Mouse (Mus musculus) layer of hippocampus, adult 18-20 months (tissue): Measurements from ENCODE around the gene Exd2. TPM values are rescaled to one million over a fixed set of nuclear protein-coding genes. Genes with fewer than 3 reads are reported as not detected.

Experiments used
- DNase-seq, 2 experiments: peaks; one replicate each; pipeline ENCODE4 v3.0.0; 2022; ENCODE audit warnings: low spot score in 2 of 2
- total RNA-seq, 2 experiments: library from RNA; stranded (reverse); gene quantifications; 2 replicates each; pipeline ENCODE4 v1.2.3; 2021

The Exd2 gene
- total RNA-seq, 2 experiments from 2014 or later = 92.1 to 92.7 TPM

DNA sequence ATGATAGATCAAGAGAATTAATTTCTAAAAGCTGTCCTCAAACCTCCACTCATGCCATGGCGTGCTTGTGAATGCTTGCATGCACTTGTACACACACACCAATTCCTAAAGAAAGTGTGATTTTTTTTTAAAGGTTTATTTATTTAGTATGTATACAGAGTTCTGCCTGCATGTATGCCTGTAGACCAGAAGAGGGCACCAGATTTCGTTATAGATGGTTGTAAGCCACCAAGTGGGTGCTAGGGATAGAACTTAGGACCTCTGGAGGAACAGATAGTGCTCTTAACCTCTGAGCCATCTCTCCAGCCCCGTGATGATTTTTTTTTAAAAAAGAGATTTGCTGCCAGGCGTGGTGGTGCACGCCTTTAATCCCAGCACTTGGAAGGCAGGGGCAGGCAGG, 30.4 kb downstream of the Exd2 start:
- no peak for DNase-seq

DNA sequence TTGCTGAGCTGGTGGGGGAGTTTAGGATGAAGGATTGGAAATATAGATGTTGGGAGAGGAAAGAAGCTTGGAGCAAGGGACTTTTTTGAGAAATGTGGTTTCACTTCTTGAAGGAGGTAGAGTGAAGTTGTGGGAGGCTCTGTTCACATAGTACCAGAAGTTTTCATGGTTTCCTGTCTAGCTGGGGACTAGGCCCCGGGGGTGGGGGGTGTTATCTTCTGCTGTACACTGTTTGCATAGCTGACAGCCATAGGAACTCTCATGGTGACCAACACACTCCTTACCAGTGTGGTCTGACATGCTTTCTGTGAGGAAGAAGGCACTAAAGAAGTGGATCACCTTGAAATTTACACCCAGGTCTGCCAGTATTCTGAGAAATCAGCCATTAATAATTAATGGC, 32.8 kb downstream of the Exd2 start:
- no peak for DNase-seq

DNA sequence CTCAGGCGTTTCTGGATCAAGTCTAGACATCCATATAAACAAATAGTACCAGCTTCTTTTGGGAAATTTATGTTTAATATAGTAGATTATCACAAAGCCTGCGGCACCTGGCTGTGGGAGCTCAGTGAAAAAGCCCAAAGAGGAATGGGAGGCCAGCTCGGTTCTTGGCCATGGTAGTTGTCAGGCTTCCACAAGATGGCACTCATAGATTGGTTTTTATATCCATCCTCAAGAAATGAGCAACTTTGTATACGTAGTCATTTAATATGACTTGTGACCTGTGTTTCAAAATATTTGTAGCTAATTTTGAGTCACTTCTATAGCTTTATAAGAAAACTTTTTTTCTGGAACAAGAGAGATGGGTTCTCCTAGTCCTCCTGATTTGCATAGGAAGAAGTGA, 35.5 kb downstream of the Exd2 start:
- DNase-seq = no peak

DNA sequence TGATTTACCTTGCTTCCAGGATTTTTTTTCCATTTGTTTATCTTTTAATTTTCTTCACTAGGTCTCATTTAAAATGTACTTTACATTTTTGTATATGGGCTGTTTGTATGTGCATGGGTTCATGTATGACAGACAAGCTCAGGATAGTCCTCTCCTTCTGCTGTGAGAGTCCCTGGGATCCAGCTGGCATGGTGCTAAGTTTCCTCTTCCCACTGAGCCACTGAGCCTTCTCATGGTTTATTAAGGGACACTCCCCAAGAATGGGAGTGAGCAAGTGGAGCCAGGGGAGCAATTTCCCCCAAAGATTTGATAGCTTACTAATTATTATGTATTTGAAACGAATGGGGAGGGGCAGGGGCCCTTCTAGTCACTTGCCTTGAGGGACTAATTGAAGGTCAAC, 37.6 kb downstream of the Exd2 start:
- DNase-seq = no peak

DNA sequence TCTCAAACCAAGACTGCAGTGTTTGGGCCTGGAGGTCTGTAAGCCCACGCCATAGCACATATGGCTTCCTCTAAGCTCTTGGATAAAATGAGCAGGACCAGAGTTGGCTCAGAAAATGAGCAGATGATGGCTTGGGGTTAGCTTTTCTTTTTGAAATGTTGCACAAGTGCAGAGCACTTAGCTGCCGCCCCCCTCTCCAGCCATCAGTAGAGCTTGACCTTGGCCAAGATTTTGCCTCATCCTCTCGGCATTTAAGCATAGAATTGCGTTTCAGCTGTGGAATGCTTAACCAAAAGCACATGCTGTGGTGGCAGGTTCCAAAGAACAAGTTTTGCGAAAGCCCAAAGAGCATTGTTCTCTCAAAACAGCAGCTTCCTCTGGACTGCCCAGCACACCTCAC, 41.8 kb downstream of the Exd2 start:
- no peak for DNase-seq

DNA sequence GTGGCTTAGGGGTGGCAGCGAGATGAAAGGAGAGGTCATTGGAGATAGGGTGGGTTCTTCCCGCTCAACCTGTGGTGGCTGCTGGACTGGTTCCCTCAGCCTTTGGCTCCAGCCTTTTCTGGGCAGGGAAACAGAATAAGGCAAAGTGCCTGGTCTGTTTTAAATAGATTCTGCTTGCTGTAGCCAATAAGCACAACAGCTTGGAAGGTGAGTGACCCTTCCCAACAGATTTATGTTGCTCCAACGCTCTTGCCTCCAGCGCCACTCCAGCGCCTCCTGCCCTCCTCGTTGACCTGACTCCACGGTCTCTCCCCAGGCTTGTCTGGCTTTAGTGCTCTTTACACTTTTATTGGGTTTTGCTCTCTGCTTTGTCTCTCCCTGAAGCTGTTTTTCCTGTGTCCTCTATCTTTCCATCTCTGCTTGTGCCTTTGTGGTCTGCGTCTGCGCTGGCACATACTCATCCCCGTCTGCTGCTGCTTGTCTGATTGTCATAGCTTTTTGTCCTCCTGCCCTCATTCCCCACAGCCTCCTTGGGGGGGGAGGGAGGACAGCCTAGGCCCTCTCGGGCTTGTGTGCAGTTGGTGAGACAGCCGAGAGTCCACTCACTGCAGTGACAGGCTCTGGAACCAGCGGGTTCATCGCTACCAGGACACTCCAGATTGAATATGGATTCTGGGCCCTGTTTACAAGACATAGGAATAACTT, 44.3 kb downstream of the Exd2 start:
- no peak for DNase-seq

DNA sequence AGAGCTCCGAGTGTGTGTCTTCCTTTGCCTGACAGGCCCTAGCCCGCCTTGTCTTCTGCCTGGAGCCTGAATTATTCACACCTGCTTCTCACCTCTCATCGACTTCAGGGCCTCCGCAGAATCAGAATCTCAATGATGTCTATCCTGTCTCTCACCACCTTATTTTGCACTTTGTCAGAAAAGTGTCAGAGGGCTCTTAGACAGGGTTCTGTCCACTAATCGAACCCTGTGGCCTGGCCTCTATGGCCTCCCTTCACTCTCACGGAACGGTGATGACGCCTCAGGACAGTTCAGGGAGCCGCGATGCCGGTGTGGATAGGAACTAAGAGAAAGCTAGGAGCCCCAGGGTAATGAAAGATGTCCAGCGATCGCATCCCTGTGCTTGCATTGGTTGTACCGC, 55.1 kb downstream of the Exd2 start, which contains the start of gene Galnt16:
TSS of gene Galnt16 (plus strand) at position 301 of the 400 bp plus-strand sequence.
- no peak for DNase-seq

DNA sequence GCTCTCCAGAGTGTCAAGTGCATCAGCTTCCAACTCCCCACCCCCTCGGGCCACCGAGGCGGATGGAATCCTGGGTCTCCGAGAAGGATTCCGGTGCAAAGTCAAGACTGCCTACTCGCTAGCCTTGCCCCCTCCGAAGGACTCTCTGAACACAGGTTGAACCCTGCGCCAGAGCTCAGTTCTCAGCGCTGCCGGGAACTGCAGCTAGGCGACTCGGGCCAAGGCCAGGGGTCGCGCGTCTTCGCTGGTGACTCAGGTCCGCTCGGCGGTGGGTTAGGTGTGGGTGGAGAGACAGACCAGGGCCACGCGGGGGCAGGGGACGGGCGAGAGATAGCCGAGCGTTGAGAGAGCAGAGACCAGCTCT, 55.5 kb downstream of the Exd2 start:
- DNase-seq = no peak

DNA sequence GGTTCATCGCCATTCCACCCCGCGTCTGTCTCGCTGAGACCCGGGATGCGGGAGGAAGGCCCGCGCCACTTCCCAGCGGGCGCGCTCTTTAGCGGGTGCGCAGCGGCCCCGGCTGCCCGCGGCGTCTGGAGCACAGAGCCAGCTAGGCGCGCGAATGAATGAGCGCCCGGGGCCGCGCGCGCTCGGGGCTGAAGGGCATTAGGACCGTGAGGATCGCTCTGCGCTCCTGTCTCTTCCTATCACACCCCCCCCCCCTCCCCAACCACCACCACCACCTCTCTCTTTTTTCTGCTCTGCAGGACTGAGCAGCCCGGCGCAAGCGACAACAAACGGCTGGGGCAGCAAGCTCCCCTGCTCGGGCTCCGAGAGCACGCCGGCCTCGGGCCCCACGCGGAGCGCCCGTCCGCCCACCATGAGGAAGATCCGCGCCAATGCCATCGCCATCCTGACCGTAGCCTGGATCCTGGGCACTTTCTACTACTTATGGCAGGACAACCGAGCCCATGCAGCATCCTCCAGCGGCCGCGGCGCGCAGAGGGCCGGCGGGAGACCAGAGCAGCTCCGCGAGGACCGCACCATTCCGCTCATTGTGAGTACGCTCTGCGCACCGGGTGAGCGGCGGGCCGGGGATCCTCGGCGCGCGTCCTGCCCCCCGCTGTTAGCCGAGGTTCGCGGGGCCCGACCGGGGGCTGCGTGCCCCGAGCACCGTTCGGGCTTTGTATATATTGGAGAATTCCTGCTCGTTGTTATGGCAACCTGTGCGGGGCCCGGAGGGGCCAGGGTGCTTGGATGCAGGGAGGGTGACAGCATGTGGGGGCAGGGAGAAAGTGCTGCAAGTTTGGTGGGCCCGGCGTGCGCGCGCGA, 56.1 kb downstream of the Exd2 start:
- DNase-seq = peak in 1 of 2 experiments; percentile 76

DNA sequence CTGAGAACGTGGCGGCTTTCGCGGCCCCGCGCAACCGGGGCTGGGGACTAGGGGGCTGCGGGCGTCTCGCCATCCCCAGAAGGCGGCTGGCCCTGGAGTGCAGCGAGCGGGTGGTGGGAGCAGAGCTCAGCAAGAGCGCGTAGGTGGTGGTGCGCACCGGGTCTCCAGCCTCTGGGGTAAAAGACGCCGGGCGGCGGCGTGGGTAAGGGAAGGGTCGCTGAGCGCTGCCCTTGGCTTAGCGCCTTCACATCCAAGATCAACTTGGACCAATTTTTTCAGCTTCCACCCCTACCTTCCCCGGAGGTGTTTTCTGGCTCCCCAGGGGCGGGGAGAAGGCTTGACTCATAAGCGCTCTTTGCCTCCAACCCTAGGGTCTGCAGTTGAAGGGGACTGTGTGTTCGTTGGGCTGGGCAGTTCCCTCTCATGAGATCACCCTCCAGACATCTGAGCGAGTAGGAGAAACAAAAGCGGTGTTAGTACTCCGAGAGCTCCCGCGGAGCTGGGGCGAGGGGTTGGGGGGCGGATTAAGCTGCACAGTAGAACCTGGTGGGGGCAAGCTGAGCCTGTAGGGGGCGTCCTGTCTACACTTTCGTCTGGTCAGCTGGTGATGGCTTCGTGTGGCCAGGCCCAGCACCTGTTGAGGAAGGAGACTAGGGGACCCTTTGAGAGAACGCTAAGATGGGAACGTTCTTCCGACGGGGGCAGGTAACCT, 56.9 kb downstream of the Exd2 start:
- peak; percentile 50 to 86 for DNase-seq

DNA sequence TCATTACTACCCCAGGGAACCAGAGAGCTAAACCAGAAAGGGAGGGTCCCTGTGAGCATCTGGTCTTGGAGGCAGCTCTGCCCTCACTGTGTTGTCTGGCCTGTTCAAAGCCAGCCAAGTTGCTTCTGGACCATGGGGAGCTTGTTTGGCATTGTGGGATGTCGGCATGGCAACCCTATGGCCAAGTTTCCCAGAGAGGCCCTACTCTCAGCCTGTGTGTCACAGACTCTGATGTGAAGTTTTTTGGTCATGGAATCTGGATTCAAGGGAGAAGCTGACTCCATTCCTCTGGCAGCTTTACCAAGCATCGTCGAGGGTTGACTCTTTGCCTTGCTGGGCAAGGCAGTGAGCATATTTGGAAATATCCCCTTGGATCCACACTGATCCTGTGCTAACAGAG, 59.1 kb downstream of the Exd2 start:
- DNase-seq = no peak

DNA sequence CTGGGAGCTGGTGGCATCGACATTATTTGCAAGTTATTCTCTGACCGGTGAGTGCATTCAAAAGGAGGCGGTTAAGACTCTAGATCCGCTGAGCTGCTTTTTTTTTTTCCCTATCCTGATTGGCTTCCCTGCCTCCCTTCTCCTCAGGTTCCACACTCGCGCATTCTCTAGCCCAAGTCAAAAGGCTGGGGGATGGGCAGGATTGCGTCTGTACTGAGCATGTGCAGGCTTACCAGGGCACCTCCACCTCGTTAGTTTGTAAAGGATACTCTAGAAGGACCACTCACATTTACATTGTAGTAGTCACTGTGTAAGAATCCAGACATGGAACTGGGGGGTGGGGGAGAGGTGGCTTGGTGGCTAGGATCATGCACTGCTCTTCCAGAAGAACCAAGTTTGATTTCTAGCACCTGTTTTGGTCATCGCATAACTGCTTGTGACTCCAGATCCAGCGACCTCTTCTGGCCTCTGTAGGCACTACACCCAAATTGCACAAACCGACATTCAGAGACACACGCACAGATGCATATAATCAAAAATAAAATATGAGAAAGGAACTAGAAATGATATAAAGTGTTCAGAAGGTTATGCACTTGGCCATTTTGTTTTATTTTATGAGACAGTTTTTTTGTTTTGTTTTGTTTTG, 61.5 kb downstream of the Exd2 start:
- no peak for DNase-seq

DNA sequence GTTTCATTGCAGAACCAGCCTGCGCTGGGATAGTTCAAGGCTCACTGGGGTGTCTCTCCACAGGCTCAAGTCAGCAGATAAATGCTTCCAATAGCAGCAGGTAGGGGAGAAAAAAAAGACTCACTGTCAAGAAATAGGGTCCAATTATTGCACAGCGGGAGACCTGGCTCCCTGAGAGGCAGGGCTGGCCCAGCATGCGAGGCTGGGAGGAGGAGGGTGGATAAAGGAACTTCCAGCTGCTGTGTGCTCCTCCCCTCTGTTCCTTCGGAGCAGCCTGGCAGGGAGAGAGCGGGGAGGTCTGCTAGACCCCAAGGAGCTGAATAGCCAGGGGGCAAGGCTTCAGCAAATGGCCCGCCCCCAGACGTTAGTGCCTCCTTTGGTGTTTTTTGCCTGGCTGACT, 62.6 kb downstream of the Exd2 start:
- DNase-seq = peak in 1 of 2 experiments; percentile 45

DNA sequence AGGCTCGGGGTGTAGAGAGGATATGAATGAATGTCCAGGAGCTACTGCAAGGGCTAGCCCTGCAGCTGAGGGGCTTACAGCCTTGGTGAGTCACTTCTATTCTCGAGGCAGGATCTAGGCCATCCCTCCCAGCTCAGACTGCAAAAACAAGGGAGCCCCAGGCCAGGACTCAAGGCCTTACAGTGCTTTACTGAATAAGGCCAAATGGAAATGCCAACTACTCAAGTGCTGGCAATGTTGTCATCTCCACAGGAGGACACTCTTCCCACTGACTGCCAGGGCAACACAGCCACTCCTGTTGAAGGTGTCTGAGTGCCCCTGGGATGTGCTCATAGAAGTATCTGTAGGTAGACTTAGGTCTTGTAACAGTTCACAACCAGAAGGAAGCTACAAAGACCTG, 63.6 kb downstream of the Exd2 start:
- no peak for DNase-seq

DNA sequence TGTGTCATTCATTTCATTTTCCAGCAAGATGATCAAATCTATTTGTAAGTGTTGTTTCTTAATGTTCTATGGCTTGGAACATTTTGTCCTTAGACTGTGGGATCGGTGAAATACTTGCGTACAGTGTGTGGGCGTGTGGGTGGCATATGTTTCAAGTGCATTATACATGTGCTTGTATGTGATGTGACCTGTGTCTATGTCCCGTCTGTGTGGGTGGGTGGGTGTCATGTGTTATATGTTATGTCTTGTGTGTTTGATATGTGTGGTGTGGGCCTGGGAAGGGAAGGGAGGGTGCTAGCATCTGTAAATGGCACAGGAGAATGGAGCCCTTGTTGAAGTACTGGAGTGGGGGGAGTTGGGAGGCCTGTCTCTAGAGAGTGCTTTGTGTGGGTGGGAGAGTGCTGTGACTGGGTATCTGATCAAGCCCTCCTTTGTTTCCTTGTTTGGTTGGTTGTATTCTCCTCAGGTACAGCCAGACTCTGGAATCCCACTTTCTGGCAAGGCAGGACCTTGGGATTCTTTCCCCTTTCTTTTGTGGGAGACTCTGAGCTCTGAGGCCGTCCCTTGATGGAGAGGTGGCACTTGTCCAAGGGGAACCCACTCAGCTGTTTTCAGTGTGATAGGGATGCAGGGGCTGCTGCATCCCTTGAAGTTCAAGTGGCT, 65.0 kb downstream of the Exd2 start:
- DNase-seq = peak in 1 of 2 experiments; percentile 74

DNA sequence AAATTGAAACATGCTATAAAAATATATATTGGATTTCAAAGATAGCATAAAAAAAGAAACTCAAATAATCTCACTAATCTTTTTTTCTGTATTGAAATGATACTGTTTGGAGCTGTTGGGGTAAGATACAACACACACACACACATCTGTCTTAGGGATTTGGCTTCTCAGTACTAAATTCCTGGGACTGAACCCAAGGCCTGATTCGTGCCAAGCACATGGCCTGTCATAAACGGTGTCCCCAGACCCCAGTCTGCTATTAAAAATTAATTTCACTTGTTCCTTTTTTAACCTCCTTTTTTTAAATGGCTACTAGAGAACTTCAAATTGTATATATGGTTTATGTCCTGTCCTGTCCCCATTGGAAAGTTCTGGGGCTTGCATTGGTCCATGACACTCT, 67.2 kb downstream of the Exd2 start:
- DNase-seq = no peak

DNA sequence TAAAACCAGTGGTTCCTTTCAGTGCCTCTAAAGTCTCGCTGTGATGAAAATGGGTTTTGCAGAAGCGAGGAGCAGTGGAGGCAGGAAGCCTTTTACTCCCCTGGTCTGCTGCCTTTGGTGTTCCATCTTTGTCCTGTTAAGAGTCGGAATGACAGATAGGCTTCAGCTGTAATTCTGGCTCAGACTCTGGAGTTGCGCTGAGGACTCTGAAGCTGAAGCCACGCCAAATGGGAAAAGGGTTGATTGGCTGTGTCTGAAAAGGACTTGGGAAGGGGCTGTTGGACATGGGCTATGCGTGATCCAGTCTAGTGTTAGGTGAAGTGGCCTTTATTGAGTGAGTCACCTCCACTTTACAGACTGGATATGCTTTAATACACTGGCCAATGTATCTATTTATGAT, 67.7 kb downstream of the Exd2 start:
- no peak for DNase-seq

DNA sequence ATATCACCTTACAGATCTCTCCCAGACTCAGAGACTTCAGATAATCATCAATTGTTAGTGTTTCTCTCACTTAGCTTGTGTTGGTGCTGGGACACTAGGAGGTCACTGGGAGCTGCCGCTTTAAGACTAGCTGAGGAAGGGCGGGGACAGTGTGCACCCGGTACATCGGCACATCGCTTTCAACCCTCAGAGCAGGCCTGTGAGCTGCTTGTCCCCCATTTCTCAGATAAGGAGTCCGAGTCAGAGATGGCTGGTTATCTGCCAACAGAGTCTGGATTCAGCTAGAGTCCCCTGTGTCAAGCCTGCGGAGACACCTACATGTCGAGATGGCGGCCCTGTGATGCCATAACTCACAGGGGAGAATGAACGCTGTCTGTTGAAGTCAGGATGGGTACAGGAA, 68.7 kb downstream of the Exd2 start:
- no peak for DNase-seq

DNA sequence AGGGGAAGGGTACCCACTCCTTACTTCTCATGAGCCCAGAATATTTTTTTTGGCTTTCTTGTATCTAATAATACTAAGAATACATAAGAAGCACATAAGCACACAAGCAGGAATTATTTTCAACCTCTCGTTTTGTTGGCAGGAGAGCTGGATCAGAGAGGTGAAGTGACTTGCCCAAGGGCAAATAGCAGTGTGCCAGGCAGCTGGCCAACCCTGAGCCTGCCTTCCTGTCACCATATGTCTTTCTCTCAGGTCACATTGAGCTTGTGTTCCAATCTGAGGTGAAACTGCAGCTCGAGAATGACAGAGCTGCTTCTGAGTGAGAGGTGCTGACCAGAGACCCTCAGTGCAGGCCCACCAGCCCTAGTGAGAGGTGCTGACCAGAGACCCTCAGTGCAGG, 71.0 kb downstream of the Exd2 start:
- no peak for DNase-seq

DNA sequence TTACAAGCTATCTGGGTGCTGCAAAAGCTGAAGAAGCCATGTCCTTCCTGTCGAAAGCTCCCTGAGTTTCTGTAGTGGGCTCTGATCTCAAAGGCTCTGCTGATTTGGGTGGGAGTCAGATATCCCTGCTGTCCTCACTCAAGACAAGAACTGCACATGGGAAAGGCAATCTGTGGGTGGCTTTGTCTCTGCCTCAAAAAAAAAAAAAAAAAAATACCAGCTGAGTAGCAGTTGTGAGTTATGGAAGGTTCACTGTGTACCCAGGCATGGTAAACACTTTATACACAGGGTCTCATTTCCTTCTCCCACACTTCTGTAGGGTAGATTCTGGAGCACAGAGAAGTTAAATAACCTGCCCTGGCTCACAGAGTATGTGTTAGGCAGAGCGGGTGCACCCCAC, 74.4 kb downstream of the Exd2 start:
- peak in 1 of 2 experiments; percentile 50 for DNase-seq

DNA sequence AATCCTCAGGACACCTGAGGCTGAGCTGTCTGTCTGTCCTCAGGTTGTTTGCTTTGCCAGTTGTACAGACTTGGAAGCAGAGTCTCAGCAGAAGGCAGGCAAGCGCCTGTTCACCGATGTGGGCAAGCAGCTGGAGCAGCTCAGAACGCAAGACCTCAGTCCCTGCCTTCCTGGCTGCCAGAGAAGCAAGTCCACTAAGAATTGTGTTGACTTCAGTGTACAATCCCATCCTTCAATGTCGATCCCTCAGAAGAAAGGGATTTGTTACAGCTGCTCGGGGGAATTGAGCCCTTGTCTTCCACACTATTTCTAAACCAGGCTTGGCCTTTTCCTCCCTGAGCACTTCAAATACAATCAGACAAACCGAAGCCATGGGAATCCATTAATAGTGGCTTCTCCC, 75.4 kb downstream of the Exd2 start:
- DNase-seq = no peak
